Mouse (Mus musculus): ENCODE results near the gene Slc22a14.
"Not testable (repeated sequence)": the region's sequence is repeated elsewhere in the genome, so short reads cannot be mapped to it uniquely, and the experiment has no call there.

The Slc22a14 gene

DNA sequence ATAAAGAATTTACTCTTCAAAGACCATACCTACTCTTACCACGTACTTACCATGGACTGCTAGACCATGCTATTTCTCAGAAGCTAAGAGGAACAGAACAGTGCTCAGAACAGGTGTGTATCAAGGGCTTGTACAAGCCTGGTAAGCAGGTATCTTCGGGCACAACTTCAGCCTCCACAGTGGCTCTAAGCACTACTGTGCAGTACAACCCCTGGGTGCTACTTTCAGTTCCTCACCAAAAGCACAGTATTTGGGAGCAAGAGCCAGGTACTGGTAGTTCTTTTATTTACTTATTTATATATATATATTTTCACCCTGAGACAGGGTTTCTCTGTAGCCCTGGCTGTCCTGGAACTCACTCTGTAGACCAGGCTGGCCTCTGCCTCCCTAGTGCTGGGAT is 104.5 kb downstream of the Slc22a14 start:
- no peak for DNase-seq (ENCODE audit: low spot score in 2 of 2)

DNA sequence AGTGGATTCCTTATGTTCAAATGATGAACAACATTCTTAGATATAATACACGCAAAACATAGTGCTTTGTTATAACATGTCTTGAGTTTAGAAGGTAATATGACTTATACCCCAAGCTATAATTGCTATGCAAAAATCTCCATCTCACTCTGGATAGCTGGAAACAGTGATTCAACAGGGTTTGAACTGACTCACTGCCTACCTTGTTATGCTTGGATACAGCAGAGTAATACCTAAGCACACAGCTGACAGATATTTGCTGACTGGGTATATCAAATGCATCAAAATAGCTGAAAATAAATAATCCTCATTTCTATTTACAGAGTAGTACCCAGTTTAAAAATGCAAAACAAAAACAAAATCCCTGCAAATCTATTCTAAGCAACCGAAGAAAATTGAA is 106.6 kb downstream of the Slc22a14 start:
- no peak for DNase-seq (ENCODE audit: low spot score in 2 of 2)

- no peak for DNase-seq (ENCODE audit: low spot score in 2 of 2)
These were observed 107.2 kb downstream of the Slc22a14 start for GRCm38 (mm10) chr9:119258128-119258527.

DNA sequence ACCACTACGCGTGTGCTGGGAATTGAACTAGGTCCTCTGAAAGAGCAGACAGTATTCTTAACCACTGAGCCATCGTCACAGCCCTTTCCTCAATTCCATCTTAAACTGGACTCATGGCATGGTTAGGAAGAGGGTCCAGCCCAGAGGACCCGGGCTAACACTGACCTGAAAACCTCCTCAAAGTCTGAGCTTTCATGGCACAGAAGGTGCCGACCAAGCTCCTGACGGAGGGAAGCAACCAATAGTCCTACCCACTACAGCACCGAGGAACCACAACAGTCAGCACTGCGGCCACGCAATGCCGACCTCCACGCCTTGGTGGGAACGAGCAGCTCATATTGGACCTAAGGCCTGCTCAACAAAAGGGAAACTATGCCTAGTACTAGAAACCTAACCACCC is 109.2 kb downstream of the Slc22a14 start:
- DNase-seq (ENCODE audit: low spot score in 2 of 2) = no peak

DNA sequence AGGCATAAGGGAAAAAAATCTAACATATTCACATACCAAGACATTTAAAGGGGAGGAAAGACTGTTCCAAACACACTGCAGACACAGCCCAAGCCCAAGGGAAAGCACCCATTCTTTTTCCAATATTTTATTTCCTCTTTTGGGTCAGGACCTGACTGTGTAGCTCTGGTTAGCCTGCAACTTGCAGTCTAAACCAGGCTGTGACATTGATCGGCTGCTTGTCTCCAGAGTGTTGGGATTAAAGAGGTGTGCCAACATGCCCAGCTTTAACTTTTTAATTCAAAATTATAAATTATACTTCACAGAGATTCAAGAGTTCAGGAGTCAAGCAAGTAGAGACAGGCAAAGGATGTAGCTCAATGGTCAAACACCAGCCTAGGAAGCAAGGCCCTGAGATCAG is 110.3 kb downstream of the Slc22a14 start:
- no peak for DNase-seq (ENCODE audit: low spot score in 2 of 2)

DNA sequence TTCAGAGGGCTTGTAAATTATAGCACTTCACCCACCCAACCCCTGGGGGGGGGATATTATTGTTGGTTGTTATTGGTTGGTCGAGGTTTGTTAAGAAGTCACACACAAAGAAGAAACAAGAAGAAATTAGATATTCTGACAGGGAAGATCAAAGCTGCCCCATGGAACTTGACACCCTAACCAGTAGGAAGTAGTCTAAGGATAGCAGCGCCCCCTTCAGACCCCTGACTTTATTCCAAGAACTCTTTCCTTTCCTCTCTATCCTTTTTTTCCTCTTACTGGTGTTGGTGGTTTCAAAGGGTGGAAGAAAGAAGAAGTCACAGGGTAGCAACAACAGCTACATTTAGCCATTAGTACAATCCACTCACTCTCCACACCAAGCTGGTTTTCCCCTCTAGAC is 111.2 kb downstream of the Slc22a14 start:
- DNase-seq (ENCODE audit: low spot score in 2 of 2) = no peak

GRCm38 (mm10) chr9:119247996-119248395 is 117.4 kb downstream of the Slc22a14 start:
- no peak for DNase-seq (ENCODE audit: low spot score in 2 of 2)

- peak in 1 of 2 experiments; percentile 16 for DNase-seq (ENCODE audit: low spot score in 2 of 2)
These were observed 118.5 kb downstream of the Slc22a14 start for GRCm38 (mm10) chr9:119246826-119247225.

DNA sequence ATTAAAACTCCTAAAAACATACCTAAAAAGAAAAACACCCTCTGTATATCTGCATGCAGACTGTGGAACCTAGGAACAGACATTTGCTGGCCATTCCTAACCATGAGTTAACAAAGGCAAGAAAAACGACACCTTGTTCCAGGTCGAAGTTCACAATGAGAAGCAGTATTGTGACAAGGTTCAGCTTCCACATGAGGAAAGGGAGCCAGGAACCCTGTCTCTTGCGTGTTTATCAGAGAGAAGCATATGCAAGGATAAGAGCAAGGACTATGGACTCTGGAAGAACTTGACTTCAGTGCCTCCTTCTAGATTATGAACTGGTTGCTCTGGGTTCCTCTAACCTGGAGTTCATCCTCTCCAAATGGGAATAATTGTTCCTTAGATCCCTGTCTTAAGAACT is 121.4 kb downstream of the Slc22a14 start:
- DNase-seq (ENCODE audit: low spot score in 2 of 2) = no peak

- DNase-seq (ENCODE audit: low spot score in 2 of 2) = no peak
These were observed 124.0 kb downstream of the Slc22a14 start for GRCm38 (mm10) chr9:119241169-119241865.

GRCm38 (mm10) chr9:119240286-119240997 is 124.9 kb downstream of the Slc22a14 start:
- DNase-seq (ENCODE audit: low spot score in 2 of 2) = no peak

GRCm38 (mm10) chr9:119239274-119239673 is 126.1 kb downstream of the Slc22a14 start:
- no peak for DNase-seq (ENCODE audit: low spot score in 2 of 2)

GRCm38 (mm10) chr9:119238796-119239195 is 126.6 kb downstream of the Slc22a14 start:
- no peak for DNase-seq (ENCODE audit: low spot score in 2 of 2)

DNA sequence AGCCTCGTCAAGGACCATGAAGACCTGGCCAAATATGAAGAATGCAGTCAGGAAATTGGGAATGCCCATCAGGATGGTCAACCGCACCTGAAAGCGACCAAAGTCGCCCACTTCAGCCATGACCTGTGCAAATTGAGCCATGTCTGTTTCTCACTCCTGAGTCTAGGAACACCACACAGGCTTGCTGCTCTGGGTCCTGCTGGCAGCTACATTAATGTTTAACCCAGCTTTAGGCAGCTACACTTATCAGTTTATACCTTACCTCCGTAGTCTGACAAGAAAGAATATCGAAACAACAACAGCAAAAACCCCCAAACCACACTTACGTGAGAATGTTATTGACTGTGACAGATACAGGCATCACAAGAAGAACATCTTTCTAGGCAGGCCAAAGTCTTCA is 133.8 kb downstream of the Slc22a14 start:
- no peak for DNase-seq (ENCODE audit: low spot score in 2 of 2)

DNA sequence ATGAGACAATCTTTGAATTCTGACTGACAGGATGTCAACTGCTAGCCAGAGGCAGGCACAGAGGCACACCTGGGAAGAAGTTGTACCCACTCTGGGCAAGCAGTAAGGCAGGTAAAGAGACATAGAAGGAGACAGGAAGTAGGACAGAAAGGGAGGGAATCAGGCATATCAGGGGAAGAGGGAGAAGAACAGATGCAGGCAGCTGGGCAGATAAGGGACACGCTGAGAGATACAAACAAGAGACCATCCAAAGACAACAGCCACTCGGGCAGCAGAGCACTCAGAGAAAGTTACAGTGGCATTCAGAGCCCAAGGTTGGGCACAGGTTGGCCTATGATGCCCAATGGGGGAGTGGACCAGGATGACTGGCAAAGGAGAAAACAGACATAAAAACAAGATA is 134.5 kb downstream of the Slc22a14 start:
- DNase-seq (ENCODE audit: low spot score in 2 of 2) = no peak

- no peak for DNase-seq (ENCODE audit: low spot score in 2 of 2)
These were observed 145.1 kb downstream of the Slc22a14 start for GRCm38 (mm10) chr9:119220249-119220648.

DNA sequence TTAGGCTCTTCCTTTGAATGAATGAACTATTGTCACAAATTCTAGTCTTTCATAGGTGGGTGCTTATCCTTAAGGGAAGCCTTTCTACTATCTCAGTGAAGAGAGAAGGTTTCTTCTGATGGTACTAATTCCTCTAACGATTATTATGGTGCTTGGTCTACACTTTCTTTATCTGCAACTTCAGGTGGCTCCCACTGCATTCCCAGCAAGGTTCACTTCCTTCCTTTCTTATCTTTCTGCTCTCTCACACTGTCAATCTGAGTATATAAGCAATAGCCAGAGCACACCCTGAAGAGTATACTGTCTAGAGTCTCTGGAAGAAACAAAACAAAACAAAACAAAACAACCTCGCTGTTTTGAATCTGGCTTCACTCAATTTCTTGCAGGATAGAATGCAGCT is 145.7 kb downstream of the Slc22a14 start:
- no peak for DNase-seq (ENCODE audit: low spot score in 2 of 2)

DNA sequence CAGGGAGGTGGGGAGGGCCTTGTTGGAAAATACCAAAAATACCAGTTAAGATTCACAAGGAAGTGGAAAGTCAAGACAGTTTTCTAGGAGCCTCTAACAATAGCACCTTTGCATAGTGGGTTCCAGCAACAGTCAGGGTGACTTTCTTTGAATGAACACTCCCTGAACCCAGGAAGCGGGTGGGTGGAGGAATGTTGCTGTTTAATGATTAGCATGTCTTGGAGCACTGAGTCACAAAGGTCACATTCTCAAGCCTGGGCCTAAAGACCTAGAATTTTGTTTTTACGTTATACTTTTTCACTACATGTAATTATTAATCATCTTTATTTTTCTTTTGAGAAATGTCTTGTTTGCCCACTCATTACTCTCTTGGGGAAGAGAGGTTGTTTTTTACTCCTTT is 150.0 kb downstream of the Slc22a14 start:
- not testable (repeated sequence) for DNase-seq (ENCODE audit: low spot score in 2 of 2)

DNA sequence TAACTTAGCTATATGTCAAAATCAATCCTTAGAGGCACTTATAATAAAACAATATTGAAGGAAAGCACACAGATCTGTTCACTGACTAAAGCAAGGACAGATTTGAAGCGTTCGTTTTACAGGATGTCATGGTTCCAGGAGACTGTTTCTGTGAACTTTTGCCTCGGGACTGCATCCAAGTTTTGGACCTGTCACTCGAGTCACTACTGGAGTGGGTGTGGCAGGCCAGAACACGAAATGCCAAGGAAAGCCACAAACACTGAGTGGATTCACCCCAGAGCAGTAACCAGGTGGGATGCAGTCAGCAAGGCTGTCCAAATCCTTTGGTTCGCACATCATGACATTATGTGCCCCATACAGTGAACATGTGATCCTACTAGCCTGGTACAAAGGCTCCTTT is 150.8 kb downstream of the Slc22a14 start:
- DNase-seq (ENCODE audit: low spot score in 2 of 2) = no peak

GRCm38 (mm10) chr9:119212996-119213395 is 152.4 kb downstream of the Slc22a14 start:
- DNase-seq (ENCODE audit: low spot score in 2 of 2) = no peak

GRCm38 (mm10) chr9:119208998-119209397 is 156.4 kb downstream of the Slc22a14 start, which contains the start of gene Slc22a13:
Gene Slc22a13, minus strand, starts transcription at chr9:119209098.
- DNase-seq (ENCODE audit: low spot score in 2 of 2) = no peak

GRCm38 (mm10) chr9:119207113-119207512 is 158.2 kb downstream of the Slc22a14 start:
- no peak for DNase-seq (ENCODE audit: low spot score in 2 of 2)

- DNase-seq (ENCODE audit: low spot score in 2 of 2) = no peak
These were observed 158.7 kb downstream of the Slc22a14 start for GRCm38 (mm10) chr9:119206666-119207065.

Measured in heart, adult 9 months (tissue).